Mouse (Mus musculus) limb, embryonic 14.5 days (tissue): ENCODE measurements around the gene Tet1. TPM values are rescaled to one million over a fixed set of nuclear protein-coding genes. Genes with fewer than 3 reads are reported as not detected.
"Not testable (repeated sequence)": the region's sequence is repeated elsewhere in the genome, so short reads cannot be mapped to it uniquely, and the experiment has no call there.

Source experiments
- ATAC-seq: fragments of 200-750 bp; cut with Nextera tagmentation; 2 replicates; pipeline ENCODE4 v1.8.0; 2017; ENCODE audit warnings: low read depth, moderate number of reproducible peaks, moderate TSS enrichment; ENCODE audit not compliant: low FRiP score
- DNase-seq: peaks from one replicate; pipeline ENCODE4 v3.0.0-alpha.2; 2015; ENCODE audit warnings: low spot score
- H3K27ac ChIP-seq: fragments of 300-500 bp; sonication (generic); replicated peaks from 2 replicates; pipeline ENCODE4 v1.5.1; 2014; ENCODE audit warnings: low read depth, mild to moderate bottlenecking, low read length, moderate library complexity, mixed read lengths
- H3K27me3 ChIP-seq: fragments of 300-500 bp; sonication (generic); 2 replicates; pipeline ENCODE4 v1.6.1; 2014; ENCODE audit warnings: low read length, mixed read lengths; ENCODE audit not compliant: control insufficient read depth, insufficient read depth
- H3K36me3 ChIP-seq: fragments of 300-500 bp; sonication (generic); 2 replicates; pipeline ENCODE4 v1.6.1; 2014; ENCODE audit warnings: mild to moderate bottlenecking, low read length, moderate library complexity, mixed read lengths; ENCODE audit not compliant: control insufficient read depth, insufficient read depth
- H3K4me1 ChIP-seq: fragments of 300-500 bp; sonication (generic); 2 replicates; pipeline ENCODE4 v1.6.1; 2014; ENCODE audit warnings: antibody characterized with exemption, low read length, mixed read lengths; ENCODE audit not compliant: control insufficient read depth, insufficient read depth
- H3K4me2 ChIP-seq: fragments of 300-500 bp; sonication (generic); replicated peaks from 2 replicates; pipeline ENCODE4 v1.6.1; 2014; ENCODE audit warnings: low read depth, mild to moderate bottlenecking, low read length, moderate library complexity; ENCODE audit not compliant: severe bottlenecking
- H3K4me3 ChIP-seq: fragments of 300-500 bp; sonication (generic); replicated peaks from 2 replicates; pipeline ENCODE4 v1.5.1; 2014; ENCODE audit warnings: low read length
- H3K9ac ChIP-seq: fragments of 300-500 bp; sonication (generic); 2 replicates; pipeline ENCODE4 v1.6.1; 2014; ENCODE audit warnings: mild to moderate bottlenecking, low read depth, low read length, moderate library complexity; ENCODE audit not compliant: severe bottlenecking
- H3K9me3 ChIP-seq: fragments of 300-500 bp; sonication (generic); 2 replicates; pipeline ENCODE4 v1.6.1; 2016; ENCODE audit warnings: low read length; ENCODE audit not compliant: control insufficient read depth
- POLR2A ChIP-seq: fragments of 200-500 bp; IDR thresholded peaks from 2 replicates; pipeline ENCODE4 v1.8.0; 2012; ENCODE audit warnings: inconsistent platforms, mild to moderate bottlenecking, moderate library complexity, borderline replicate concordance; ENCODE audit not compliant: insufficient read depth, insufficient read length; ENCODE audit errors: extremely low read depth
- WGBS: fragments of 180-500 bp; shearing (Covaris S2); extraction: QIAGEN DNeasy Blood & Tissue Kit; methylation state at CpG from one replicate; pipeline ENCODE4 v1.1.7; 2014; 5-methylcytosine and 5-hydroxymethylcytosine counted together
- polyA plus RNA-seq, 2 experiments: library from polyadenylated mRNA; depleted of rRNA in 1 of 2; stranded (reverse) in 1 of 2; unstranded in 1 of 2; fragments of >200 nt; fragmentation: Nextera tagmentation in 1 of 2; extraction: Ambion mirVana in 1 of 2; gene quantifications; 2 replicates each; pipeline versions ENCODE4 v1.2.1 to v1.2.3; 2012 to 2014

Gene Tet1
- polyA plus RNA-seq, 2 experiments = 5.2 to 30.7 TPM

GRCm38 (mm10) chr10:62792177-62793090, 116.4 kb downstream of the Tet1 start, which contains the start of gene Ccar1:
Ccar1 (minus strand) TSS chr10:62792286.
- WGBS = 2% methylated on average over 55 of the region's 55 CpGs
- Histone ChIP-seq H3K4me3 (peak within 1 kb of the TSS; percentile 100), H3K27ac (peak within 1 kb of the TSS; percentile 93), H3K27me3 (no peaks in the 10 kb centered on the region), H3K9me3 (no peaks in the 10 kb centered on the region), H3K4me2 (peak within 1 kb of the TSS; percentile 70), H3K36me3 (peaks cover 32% of the 10 kb centered on the region), H3K4me1 (peaks cover 5% of the 10 kb centered on the region), H3K9ac (peak within 1 kb of the TSS; percentile 98)
- DNase-seq = peak; percentile 98
- peak; percentile 96 for ATAC-seq
- TF ChIP-seq POLR2A = 0 out of 2 replicates have a peak, but pooled peaks have one; percentile 33

DNA sequence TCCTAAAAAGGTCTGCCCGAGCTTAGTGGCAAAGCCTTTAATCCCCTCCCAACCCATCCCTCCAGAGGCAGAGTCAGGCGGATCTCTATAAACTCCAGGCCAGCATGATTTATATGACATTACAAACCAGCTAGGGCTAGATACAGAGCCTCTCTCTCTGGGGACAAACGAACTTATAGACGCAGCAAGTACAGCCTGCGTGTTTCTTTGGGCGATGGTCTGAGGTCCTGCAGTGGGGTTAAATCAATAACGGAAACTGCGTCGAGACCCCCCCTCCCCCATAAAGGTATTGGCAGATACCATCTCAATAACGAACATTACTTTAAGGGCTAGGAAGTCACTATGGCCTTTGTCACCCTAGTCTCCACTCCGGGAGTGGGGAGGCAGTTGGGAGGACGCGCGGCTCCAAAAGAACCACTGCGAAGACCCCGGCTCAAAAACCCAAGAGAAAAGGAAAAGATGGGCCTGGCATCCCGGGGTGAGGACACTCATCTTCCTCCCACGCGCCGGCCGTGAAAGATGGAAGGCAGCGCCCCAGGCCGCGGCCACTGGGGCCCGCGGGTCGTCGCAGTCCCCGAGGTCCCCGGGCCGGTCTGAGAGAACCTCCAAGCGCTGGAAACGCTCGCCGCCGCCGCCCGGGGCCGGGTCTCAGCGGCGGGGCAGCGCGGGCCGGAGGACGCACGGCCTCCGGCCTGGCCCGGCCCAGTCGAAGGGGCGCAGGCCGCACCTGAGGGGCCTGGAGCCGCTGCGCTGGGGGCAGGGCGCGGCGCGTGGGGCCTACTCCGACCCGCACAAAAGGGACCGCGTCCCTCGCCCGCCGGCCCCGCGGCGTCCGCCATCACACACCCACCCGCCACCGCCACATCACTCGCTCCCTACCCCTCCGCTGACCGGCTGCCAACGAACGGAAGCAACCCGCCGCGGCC, 117.3 kb downstream of the Tet1 start:
- WGBS = 2% methylated on average over 43 of the region's 78 CpGs
- Histone ChIP-seq H3K27me3 (no peaks in the 10 kb centered on the region), H3K4me3 (peak overlapping the region; percentile 100), H3K9ac (peak overlapping the region; percentile 98), H3K4me2 (peak overlapping the region; percentile 70), H3K27ac (peak overlapping the region; percentile 93), H3K36me3 (peaks cover 41% of the 10 kb centered on the region), H3K9me3 (no peaks in the 10 kb centered on the region), H3K4me1 (peaks cover 5% of the 10 kb centered on the region)
- DNase-seq (no peak), ATAC-seq (peak; percentile 75)
- TF ChIP-seq POLR2A = no peak

DNA sequence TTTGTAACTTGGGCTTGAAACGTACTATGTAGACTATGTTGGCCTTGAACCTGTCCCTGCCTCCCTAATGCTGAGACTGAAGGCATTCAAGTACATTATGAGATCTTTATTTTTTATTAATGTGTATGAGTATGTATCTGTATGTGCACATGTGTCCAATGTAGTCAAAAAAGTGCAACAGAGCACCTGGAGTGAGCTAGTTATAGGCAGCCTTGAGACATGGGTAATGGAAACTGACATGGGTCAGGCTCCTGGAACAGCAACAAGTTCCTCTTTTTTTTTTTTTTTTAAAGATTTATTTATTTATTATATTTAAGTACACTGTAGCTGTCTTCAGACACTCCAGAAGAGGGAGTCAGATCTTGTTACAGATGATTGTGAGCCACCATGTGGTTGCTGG, 127.0 kb downstream of the Tet1 start:
- not testable (repeated sequence) for H3K27me3 ChIP-seq, H3K4me3 ChIP-seq, H3K4me1 ChIP-seq, H3K4me2 ChIP-seq, DNase-seq, H3K9ac ChIP-seq, ATAC-seq, H3K9me3 ChIP-seq, H3K27ac ChIP-seq
- peaks cover 97% of the 10 kb centered on the region for H3K36me3 ChIP-seq
- WGBS = 100% methylated on average over 1 of the region's 1 CpGs

Other genes starting within 250 kb of the Tet1 start
- gene Stox1, start 182.9 kb downstream of the Tet1 start, polyA plus RNA-seq (2012; rRNA removed) = 0.46 and 0.65 TPM in 2 replicates
- gene Stox1, start 182.9 kb downstream of the Tet1 start, polyA plus RNA-seq (2014; fragmentation: Nextera tagmentation; extraction: Ambion mirVana) = 0.63 and 0.72 TPM in 2 replicates
- 77.9 and 112 TPM in 2 replicates for gene Ccar1, start 116.7 kb downstream of the Tet1 start, polyA plus RNA-seq (2012; rRNA removed)
- 115 and 116 TPM in 2 replicates for gene Ccar1, start 116.7 kb downstream of the Tet1 start, polyA plus RNA-seq (2014; fragmentation: Nextera tagmentation; extraction: Ambion mirVana)
- 13.2 and 13.4 TPM in 2 replicates for gene Slc25a16, start 11.6 kb upstream of the Tet1 start, polyA plus RNA-seq (2012; rRNA removed)
- gene Slc25a16, start 11.6 kb upstream of the Tet1 start, polyA plus RNA-seq (2014; fragmentation: Nextera tagmentation; extraction: Ambion mirVana) = 11.0 and 11.8 TPM in 2 replicates
- gene Dna2, start 38.0 kb upstream of the Tet1 start, polyA plus RNA-seq (2012; rRNA removed) = 25.5 and 26.6 TPM in 2 replicates
- 13.2 and 14.1 TPM in 2 replicates for gene Dna2, start 38.0 kb upstream of the Tet1 start, polyA plus RNA-seq (2014; fragmentation: Nextera tagmentation; extraction: Ambion mirVana)
- gene Rufy2, start 71.2 kb upstream of the Tet1 start, polyA plus RNA-seq (2012; rRNA removed) = 16.0 and 17.6 TPM in 2 replicates
- gene Rufy2, start 71.2 kb upstream of the Tet1 start, polyA plus RNA-seq (2014; fragmentation: Nextera tagmentation; extraction: Ambion mirVana) = 25.9 and 28.2 TPM in 2 replicates
- 94.5 and 119 TPM in 2 replicates for gene Hnrnph3, start 115.2 kb upstream of the Tet1 start, polyA plus RNA-seq (2012; rRNA removed)
- gene Hnrnph3, start 115.2 kb upstream of the Tet1 start, polyA plus RNA-seq (2014; fragmentation: Nextera tagmentation; extraction: Ambion mirVana) = 54.9 and 71.5 TPM in 2 replicates
- gene Pbld2, start 115.3 kb upstream of the Tet1 start, polyA plus RNA-seq (2012; rRNA removed) = 2.1 and 2.8 TPM in 2 replicates
- gene Pbld2, start 115.3 kb upstream of the Tet1 start, polyA plus RNA-seq (2014; fragmentation: Nextera tagmentation; extraction: Ambion mirVana) = 0.52 and 0.64 TPM in 2 replicates
- 0.17 and 0.23 TPM in 2 replicates for gene Pbld1, start 151.2 kb upstream of the Tet1 start, polyA plus RNA-seq (2012; rRNA removed)
- 0.78 and 1.1 TPM in 2 replicates for gene Pbld1, start 151.2 kb upstream of the Tet1 start, polyA plus RNA-seq (2014; fragmentation: Nextera tagmentation; extraction: Ambion mirVana)
- gene Atoh7, start 190.7 kb upstream of the Tet1 start, polyA plus RNA-seq (2012; rRNA removed) = 0.08 TPM in 2 replicates
- gene Atoh7, start 190.7 kb upstream of the Tet1 start, polyA plus RNA-seq (2014; fragmentation: Nextera tagmentation; extraction: Ambion mirVana) = 0.17 and 0.57 TPM in 2 replicates